Mouse (Mus musculus) left cerebral cortex, adult 2 months (tissue): ENCODE measurements around the gene Slc9a4. TPM values are rescaled to one million over a fixed set of nuclear protein-coding genes. Genes with fewer than 3 reads are reported as not detected.
"Not testable (repeated sequence)": the region's sequence is repeated elsewhere in the genome, so short reads cannot be mapped to it uniquely, and the experiment has no call there.

Source experiments
- DNase-seq, 2 experiments: peaks; one replicate each; pipeline ENCODE4 v3.0.0; 2021 to 2022; ENCODE audit warnings: low spot score in 2 of 2, mixed read lengths in 1 of 2; ENCODE audit errors: extremely low spot score in 1 of 2
- H3K27ac ChIP-seq: fragments of 200-600 bp; 2 replicates; pipeline ENCODE4 v1.8.1; 2022
- H3K4me3 ChIP-seq: fragments of 200-600 bp; 2 replicates; pipeline ENCODE4 v1.8.1; 2022
- CTCF ChIP-seq: fragments of 200-600 bp; IDR thresholded peaks from 2 replicates; pipeline ENCODE4 v1.8.1; 2022; ENCODE audit warnings: antibody characterized with exemption, mild to moderate bottlenecking, moderate library complexity
- intact Hi-C: fragments of 180-260 bp; cut with DNase I; formaldehyde crosslinking; loops from one replicate; pipeline ENCODE4 v1.15.1; 2025
- total RNA-seq, 2 experiments: library from RNA; stranded (reverse); gene quantifications; 2 replicates each; pipeline ENCODE4 v1.2.3; 2021

The Slc9a4 gene
- total RNA-seq, 2 experiments from 2014 or later: 0.68 to 1.0 TPM

- no peak for TF ChIP-seq CTCF
- Histone ChIP-seq H3K27ac (no peak overlapping the region), H3K4me3 (no peak overlapping the region)
- no peak for DNase-seq
- intact Hi-C loops: loop anchor here (1.0 to 10.0 kb wide), 2 partner anchors 276 to 542 kb away; no protein-coding TSS in a partner anchor
These were observed 77.2 kb downstream of the Slc9a4 start for GRCm38 (mm10) chr1:40657035-40657434.

DNA sequence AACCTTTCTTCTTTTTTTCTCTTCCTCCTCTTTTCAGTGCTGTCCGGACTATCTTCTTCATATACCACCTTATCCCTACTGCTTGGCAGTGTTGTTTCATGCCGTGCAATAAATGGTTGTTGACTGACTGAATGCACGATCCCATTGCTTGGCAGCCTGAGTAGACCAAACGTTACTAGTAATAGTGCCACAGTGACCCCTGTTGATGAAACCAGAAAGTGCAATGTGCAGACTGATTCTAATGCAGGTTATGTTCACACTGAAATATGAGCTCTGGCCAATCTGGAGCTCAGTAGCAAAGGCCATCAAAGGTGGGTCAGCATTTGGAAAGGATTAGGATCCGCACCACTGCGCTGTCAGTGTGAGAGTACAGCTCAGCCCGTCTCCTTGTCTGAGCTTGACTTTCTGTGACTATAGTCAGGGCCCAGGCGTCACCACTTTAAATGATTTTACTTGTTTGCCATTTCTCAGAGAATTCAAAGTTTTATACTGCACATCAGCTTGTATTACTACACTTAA lies 78.2 kb downstream of the Slc9a4 start:
- intact Hi-C loops: loop anchor here (1.0 to 10.0 kb wide), 3 partner anchors 79 to 543 kb away; no protein-coding TSS in a partner anchor
- peak; percentile 82 for TF ChIP-seq CTCF
- H3K4me3 ChIP-seq: no peak overlapping the region
- DNase-seq: peak; percentile 51 to 73
- H3K27ac ChIP-seq: no peak overlapping the region

DNA sequence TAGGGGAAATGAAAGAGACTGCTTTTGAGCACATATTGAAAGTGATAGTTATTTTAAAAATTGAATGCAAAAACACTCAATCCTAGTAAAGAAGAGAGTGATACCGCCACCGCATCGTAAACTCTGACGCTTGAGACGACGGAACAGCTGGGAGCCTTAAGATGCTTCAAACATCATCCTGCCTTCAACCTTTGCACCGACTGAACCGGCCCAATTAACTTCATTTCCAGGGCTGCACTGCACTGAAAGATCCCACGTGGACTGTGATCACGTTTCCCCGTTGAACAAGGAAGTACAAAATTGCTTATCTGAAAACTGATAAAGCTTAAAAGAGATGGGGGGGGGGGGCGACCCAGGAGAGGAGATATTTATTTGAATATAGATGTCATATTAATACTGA lies 79.1 kb downstream of the Slc9a4 start:
- DNase-seq: no peak
- intact Hi-C loops: loop anchor here (2.0 to 10.0 kb wide), 2 partner anchors 80 to 544 kb away; no protein-coding TSS in a partner anchor
- Histone ChIP-seq H3K4me3 (no peak overlapping the region), H3K27ac (no peak overlapping the region)
- no peak for TF ChIP-seq CTCF

- no peak overlapping the region for H3K27ac ChIP-seq
- TF ChIP-seq CTCF: no peak
- no peak overlapping the region for H3K4me3 ChIP-seq
- no peak for DNase-seq
- intact Hi-C loops: loop anchor here (2.0 to 10.0 kb wide), 2 partner anchors 81 to 545 kb away; no protein-coding TSS in a partner anchor
These were observed 79.6 kb downstream of the Slc9a4 start for GRCm38 (mm10) chr1:40659496-40659895.

DNA sequence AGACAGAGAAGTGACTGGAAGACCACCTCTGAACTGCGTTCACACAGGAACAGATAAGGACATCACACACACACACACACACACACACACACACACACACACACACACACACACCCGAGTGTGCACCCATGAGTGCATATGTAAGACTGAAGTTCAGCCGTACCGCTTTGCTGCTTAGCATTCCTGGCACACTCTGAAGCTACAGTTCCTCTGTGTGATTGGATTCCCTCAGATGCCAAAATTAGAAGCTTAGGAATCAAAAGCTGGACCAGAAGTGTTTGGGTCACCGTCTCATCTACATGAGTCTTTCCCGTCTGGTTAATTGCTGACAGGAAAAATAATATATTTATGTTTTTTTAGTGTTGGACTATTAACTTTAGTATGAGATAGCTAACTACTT lies 81.0 kb downstream of the Slc9a4 start:
- TF ChIP-seq CTCF: no peak
- no peak overlapping the region for H3K27ac ChIP-seq
- no peak for DNase-seq
- intact Hi-C loops: no loop called here
- H3K4me3 ChIP-seq: no peak overlapping the region

- H3K4me3 ChIP-seq: no peak overlapping the region
- H3K27ac ChIP-seq: no peak overlapping the region
- no peak for TF ChIP-seq CTCF
- no peak for DNase-seq
- intact Hi-C loops: no loop called here
These were observed 85.8 kb downstream of the Slc9a4 start for GRCm38 (mm10) chr1:40665401-40666370.

DNA sequence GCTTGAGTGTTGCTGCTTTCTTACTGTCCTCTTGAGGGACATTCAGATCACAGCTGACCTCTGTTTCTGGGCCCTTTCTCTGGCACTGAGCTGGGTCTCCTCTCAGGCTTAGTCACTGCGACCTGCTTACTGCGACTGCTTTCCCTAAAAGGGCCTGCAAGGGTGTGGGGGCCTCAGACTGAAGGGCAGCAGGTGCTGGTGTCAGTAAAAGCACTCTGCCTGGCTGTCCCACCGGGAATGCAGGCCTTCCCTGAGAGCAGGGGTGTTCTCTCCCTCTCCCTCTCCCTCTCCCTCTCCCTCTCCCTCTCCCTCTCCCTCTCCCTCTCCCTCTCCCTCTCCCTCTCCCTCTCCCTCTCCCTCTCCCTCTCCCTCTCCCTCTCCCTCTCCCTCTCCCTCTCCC lies 87.6 kb downstream of the Slc9a4 start:
- H3K27ac ChIP-seq, intact Hi-C loops, H3K4me3 ChIP-seq, DNase-seq: not testable (repeated sequence)

DNA sequence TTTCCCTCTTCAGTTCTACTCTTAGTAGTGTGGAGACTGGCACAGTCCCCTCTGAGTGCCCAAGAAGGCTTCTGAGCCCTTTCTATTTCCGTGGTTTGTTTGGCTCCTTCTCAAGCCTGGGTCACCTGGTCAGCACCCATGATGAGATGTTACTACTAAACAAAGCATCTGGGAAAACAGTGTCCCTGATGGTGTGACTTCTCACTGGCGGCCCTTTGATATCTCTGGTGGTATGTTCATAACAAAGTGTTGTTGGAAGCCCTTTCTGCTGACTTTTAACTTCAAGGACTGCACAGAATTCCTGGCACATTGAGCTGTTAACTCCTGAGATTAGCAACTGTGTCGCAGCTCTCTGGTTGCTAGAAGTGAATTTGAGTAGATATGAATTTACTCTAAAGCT lies 90.1 kb downstream of the Slc9a4 start:
- Histone ChIP-seq H3K4me3 (no peak overlapping the region), H3K27ac (no peak overlapping the region)
- no peak for DNase-seq
- no peak for TF ChIP-seq CTCF
- intact Hi-C loops: no loop called here

- intact Hi-C loops: no loop called here
- Histone ChIP-seq H3K27ac (no peak overlapping the region), H3K4me3 (no peak overlapping the region)
- DNase-seq: no peak
- TF ChIP-seq CTCF: no peak
These were observed 91.6 kb downstream of the Slc9a4 start for GRCm38 (mm10) chr1:40671490-40671889.

GRCm38 (mm10) chr1:40677306-40677705 lies 97.4 kb downstream of the Slc9a4 start:
- Histone ChIP-seq H3K4me3 (no peak overlapping the region), H3K27ac (no peak overlapping the region)
- intact Hi-C loops: no loop called here
- TF ChIP-seq CTCF: no peak; the same call in none of the 2 replicates
- DNase-seq: no peak

Other genes with a start within 250 kb of the Slc9a4 start
- gene Il1rl1, start 150.5 kb upstream of the Slc9a4 start, total RNA-seq: under 1 TPM in 1 of 2 experiments, not detected in 1; 0.14 TPM
- not detected for gene Il18r1, start 114.5 kb upstream of the Slc9a4 start, total RNA-seq
- under 1 TPM; 0.07 to 0.41 TPM for gene Il18rap, start 64.7 kb upstream of the Slc9a4 start, total RNA-seq
- gene Slc9a2, start 100.5 kb downstream of the Slc9a4 start, total RNA-seq: 1 to 10 TPM; 3.2 to 3.6 TPM
- 1 to 10 TPM; 4.0 to 4.5 TPM for gene Mfsd9, start 210.6 kb downstream of the Slc9a4 start, total RNA-seq
- under 1 TPM; 0.11 to 0.21 TPM for gene Tmem182, start 225.5 kb downstream of the Slc9a4 start, total RNA-seq